Mouse (Mus musculus) c-Kit-positive CD71-positive TER-119-negative erythroid progenitor cells, embryonic 14.5 days (primary cell): ENCODE measurements around the gene Fgfr2.
A peak's percentile ranks its signal among the peaks of the same experiment; 100 is the strongest.

Experiments
- DNase-seq: peaks from one replicate; pipeline ENCODE4 v3.0.0-alpha.2; 2013; ENCODE audit warnings: low read depth

Fgfr2 gene

GRCm38 (mm10) chr7:132608316-132609020, 514.7 kb downstream of the Fgfr2 start:
- no peak for DNase-seq

DNA sequence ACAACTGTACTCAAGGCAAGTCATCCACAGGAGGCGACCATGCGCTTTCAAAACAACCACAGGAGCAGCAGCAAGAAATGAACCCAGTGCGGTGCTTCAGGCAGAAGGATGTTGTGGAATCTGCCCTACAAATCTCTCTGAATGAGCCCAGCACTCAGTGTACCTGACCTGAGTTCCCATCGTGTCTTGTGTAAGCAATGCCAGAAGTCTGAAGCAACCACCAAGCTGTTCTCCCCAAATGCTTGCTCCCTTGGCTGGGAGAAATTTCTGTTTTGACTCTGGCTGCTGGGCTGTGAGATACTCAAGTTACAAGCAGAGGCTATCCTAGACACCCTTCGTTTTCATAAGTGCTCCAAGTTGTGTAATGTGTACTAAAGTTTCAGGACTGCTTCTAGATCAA, 517.5 kb downstream of the Fgfr2 start:
- no peak for DNase-seq

GRCm38 (mm10) chr7:132604720-132605119, 518.4 kb downstream of the Fgfr2 start:
- no peak for DNase-seq

- DNase-seq: no peak
Observed at GRCm38 (mm10) chr7:132600926-132601325, 522.2 kb downstream of the Fgfr2 start.

DNA sequence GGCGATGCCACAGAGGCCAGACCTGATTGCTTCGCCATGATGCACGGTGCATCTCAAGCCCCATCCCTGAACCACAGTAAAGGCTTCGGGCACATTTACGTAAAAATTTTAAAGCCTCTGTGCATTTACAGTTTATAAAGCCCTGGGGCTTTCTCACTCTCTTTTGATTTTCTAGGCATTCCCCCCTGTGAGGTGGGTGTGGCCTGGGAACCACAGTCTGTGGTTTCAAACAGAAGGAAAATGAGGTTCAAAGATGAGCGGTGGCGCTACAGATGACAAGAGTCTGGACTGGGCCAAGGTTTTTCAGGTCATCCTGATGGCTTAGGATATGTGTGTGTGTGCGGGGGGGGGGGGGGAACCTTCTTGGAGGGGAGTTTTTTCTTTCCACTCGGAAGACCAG, 523.1 kb downstream of the Fgfr2 start:
- no peak for DNase-seq

GRCm38 (mm10) chr7:132599071-132599975, 523.8 kb downstream of the Fgfr2 start, which contains the start of gene Nkx1-2:
Gene Nkx1-2, minus strand, starts transcription at chr7:132599637.
- DNase-seq: no peak

GRCm38 (mm10) chr7:132597251-132598041, 525.7 kb downstream of the Fgfr2 start:
- peak; percentile 43 for DNase-seq

DNA sequence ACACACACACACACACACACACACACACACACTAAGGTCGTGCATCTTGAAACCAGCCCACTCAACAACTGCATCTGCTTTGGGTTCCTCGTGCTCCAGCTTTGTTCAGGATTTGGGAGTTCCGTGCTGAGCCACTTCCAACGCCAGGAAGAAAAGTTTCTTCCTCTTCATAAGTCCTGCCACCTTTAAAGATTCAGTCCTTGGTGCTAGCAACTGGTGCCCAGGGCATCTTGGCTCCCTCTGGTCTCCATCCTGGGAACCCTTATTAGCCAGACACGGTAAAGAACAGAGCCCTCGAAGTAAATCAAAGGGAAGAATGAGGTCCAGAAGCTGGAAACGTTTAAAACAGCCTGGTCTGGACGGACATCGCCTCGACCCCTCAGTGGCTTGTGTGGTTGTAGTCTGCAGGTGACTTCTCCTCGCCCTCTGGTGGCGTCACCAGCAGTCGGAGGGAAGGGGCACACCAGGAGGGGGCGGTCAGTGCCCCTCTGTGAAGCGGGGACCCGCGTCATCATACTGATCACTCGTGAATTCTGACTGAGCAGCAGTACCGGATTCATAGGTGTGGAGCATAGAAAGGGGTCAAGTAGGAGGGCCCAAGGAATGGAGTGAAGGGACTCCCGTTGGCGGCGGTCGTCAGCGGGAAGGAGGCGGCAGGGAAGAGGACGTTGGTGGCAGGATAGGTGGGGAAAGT, 526.4 kb downstream of the Fgfr2 start:
- no peak for DNase-seq

- peak; percentile 71 for DNase-seq
Observed at GRCm38 (mm10) chr7:132595787-132596186, 527.4 kb downstream of the Fgfr2 start.

GRCm38 (mm10) chr7:132594325-132594724, 528.8 kb downstream of the Fgfr2 start:
- DNase-seq: no peak

DNA sequence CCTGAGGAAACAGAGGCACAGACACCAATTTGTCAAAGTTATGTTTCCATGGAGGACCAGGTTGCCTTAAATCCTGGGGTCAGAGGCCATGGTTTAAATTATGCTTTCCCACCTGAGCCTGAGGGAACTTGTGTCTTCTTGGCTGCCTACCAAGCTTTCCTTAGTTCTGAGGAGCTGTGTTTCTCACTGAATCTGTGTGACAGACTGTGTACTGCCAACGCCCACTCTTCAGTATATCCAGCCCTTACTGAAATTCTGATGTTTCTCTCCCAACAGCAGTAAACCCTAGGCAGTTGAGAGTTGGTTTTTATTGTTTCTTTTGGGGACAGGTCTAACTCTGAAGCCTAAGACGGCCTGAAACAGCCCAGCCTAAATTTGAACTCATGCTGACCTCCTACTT, 529.4 kb downstream of the Fgfr2 start:
- no peak for DNase-seq

GRCm38 (mm10) chr7:132589610-132590009, 533.5 kb downstream of the Fgfr2 start:
- DNase-seq: no peak

DNA sequence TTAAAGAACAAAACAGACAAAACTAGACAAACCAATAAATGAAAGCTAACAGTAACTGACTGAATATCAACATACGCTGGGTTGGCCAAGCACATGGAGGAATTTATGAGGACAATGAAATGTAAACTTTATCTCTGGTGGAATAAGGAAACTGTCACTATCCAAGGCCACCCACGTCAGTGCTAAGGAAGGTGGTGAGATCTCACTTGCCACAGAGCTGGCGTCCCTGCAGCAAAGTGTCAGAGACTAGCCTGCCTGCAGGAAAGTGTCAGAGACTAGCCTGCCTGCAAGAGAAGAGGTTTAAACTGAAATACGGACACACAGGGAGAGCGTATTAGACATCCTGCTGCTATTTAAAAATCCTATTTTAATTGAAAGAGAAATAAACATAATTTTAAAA, 536.0 kb downstream of the Fgfr2 start:
- DNase-seq: no peak

- DNase-seq: no peak
Observed at GRCm38 (mm10) chr7:132585695-132586491, 537.3 kb downstream of the Fgfr2 start.

GRCm38 (mm10) chr7:132581441-132581840, 541.7 kb downstream of the Fgfr2 start:
- DNase-seq: no peak

- no peak for DNase-seq
Observed at GRCm38 (mm10) chr7:132580511-132580910, 542.6 kb downstream of the Fgfr2 start.

GRCm38 (mm10) chr7:132576891-132577290, 546.3 kb downstream of the Fgfr2 start:
- no peak for DNase-seq

DNA sequence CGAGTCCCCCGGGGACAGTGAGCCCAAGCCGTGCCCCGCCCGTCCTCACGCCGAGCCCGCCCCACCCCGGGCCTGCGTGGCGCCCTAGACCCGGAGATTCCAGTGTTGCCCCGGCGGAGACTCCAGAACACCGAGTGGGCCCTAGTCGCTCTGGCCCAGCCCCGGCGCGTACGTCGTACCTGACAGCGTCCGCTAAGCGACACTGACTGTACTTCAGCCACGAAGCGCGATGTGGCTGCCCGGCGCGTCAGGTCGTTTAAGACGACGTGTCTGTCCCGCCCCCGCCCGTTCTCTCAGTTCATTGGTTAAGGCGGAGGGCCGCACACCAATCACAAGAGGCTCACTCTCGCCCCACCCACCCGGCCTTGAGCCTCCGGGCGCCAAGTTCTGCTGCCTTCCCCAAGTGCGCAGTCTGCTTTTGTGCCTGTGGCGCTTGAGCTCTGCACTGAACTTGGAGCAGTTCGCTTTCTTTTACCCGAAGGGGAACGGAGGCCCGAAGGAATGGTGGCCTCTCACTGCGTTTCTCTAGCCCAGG, 547.0 kb downstream of the Fgfr2 start, which contains the start of gene Oat:
TSS of gene Oat (minus strand) at position 283 of the 535 bp plus-strand sequence.
- peak; percentile 97 for DNase-seq

GRCm38 (mm10) chr7:132575623-132576022, 547.5 kb downstream of the Fgfr2 start:
- peak; percentile 83 for DNase-seq

- DNase-seq: no peak
Observed at GRCm38 (mm10) chr7:132574646-132575045, 548.5 kb downstream of the Fgfr2 start.
